ENCODE assay signal across 23 mouse cellular contexts in genomic region chr12:84944150-84944812, GRCm38 (mm10). TPM values are rescaled to one million over a fixed set of nuclear protein-coding genes. Genes with fewer than 3 reads are reported as not detected.
DNase-seq lines count a peak whose midpoint lies in the region; ATAC-seq and TF ChIP-seq lines count a peak whose summit lies in the region.
"Had no signal": no experiment of that assay in that cellular context is flagged by ENCODE, and none has a peak within 500 bp of the region (broad histone marks: within the 10 kb centered on the region; RNA-seq: fewer than 3 reads in every experiment).

No protein-coding gene starts in this region.

- ATAC-seq in heart, embryonic 12.5 days (ENCODE audit: insufficient number of reproducible peaks, low FRiP score) = no peak
- no peak for ATAC-seq in heart, embryonic 11.5 days (replicated peaks; ENCODE audit: insufficient number of reproducible peaks, low FRiP score, low TSS enrichment)
- ATAC-seq in G1E (ENCODE audit: extremely low read depth, insufficient number of reproducible peaks, low FRiP score, poor library complexity, severe bottlenecking) = peak; percentile 57
- peak; percentile 56; the same call in 1 of the 2 replicates for ATAC-seq in common myeloid progenitor, adult 5-6 weeks (replicated peaks; ENCODE audit: low read depth, poor library complexity, severe bottlenecking)
- ATAC-seq in liver, embryonic 14.5 days (ENCODE audit: insufficient read depth) = peak; percentile 64; the same call in 1 of the 2 replicates
- ATAC-seq in midbrain, postnatal 0 days (ENCODE audit: low FRiP score) = no peak
- ATAC-seq: activated CD4-positive, CD25-positive, alpha-beta regulatory T cell, adult 4 months; CD4-positive, CD25-positive, alpha-beta regulatory T cell, adult 4 months; forebrain, embryonic 15.5 days; intestine, postnatal 0 days had no signal

- no peak for DNase-seq in G1E (ENCODE audit: low spot score)
- no peak for DNase-seq in liver, embryonic 14.5 days (ENCODE audit: low read depth in 3 of 3, low spot score in 3 of 3)
- no peak for DNase-seq in midbrain, postnatal 0 days (ENCODE audit: low spot score)
- DNase-seq in kidney, adult 9 months = no peak
- DNase-seq in cerebellum, adult 9-10 months = no peak
- DNase-seq: adrenal gland, adult 8-10 months; cerebellum, adult 18-20 months; cerebellum, postnatal 36 days; gastrocnemius, postnatal 10 days; lung, postnatal 10 days; thymus, adult 18-20 months; thymus, postnatal 4 days had no signal

- peak; percentile 66 for TF ChIP-seq EP300 in liver, embryonic 14.5 days (IDR thresholded peaks at IDR 0.05; ENCODE audit: low read depth)

- H3K9ac ChIP-seq in heart, embryonic 12.5 days = no peak overlapping the region
- H3K9ac ChIP-seq in heart, embryonic 11.5 days (ENCODE audit: low read depth, low read length) = no peak overlapping the region
- H3K9ac ChIP-seq in liver, embryonic 14.5 days (replicated peaks) = no peak overlapping the region
- no peak overlapping the region for H3K9ac ChIP-seq in midbrain, postnatal 0 days (replicated peaks; ENCODE audit: low read length, poor library complexity, severe bottlenecking)
- H3K9ac ChIP-seq: embryonic facial prominence, embryonic 15.5 days; forebrain, embryonic 15.5 days; hindbrain, embryonic 12.5 days; midbrain, embryonic 12.5 days had no signal

- no peaks in the 10 kb centered on the region for H3K27me3 ChIP-seq in heart, embryonic 12.5 days (replicated peaks)
- H3K27me3 ChIP-seq in heart, embryonic 11.5 days (ENCODE audit: control insufficient read depth, insufficient read depth, low read length) = no peaks in the 10 kb centered on the region
- no peaks in the 10 kb centered on the region for H3K27me3 ChIP-seq in G1E (ENCODE audit: insufficient read depth, low read length)
- no peaks in the 10 kb centered on the region for H3K27me3 ChIP-seq in liver, embryonic 14.5 days (ENCODE audit: control insufficient read depth, insufficient read depth, low read length)
- H3K27me3 ChIP-seq in midbrain, postnatal 0 days (ENCODE audit: insufficient read depth, low read length) = no peaks in the 10 kb centered on the region
- H3K27me3 ChIP-seq: embryonic facial prominence, embryonic 15.5 days; forebrain, embryonic 15.5 days; hindbrain, embryonic 12.5 days; midbrain, embryonic 12.5 days had no signal

- 40% methylated on average over 4 of the region's 4 CpGs for WGBS in heart, embryonic 12.5 days
- 57% methylated on average over 4 of the region's 4 CpGs for WGBS in heart, embryonic 11.5 days (ENCODE audit: insufficient replicate concordance)
- 23% methylated on average over 4 of the region's 4 CpGs for WGBS in liver, embryonic 14.5 days (ENCODE audit: insufficient replicate concordance)
- 89% methylated on average over 4 of the region's 4 CpGs for WGBS in midbrain, postnatal 0 days

- peaks cover 53% of the 10 kb centered on the region for H3K36me3 ChIP-seq in heart, embryonic 12.5 days
- H3K36me3 ChIP-seq in heart, embryonic 11.5 days (ENCODE audit: control insufficient read depth, insufficient read depth, low read length) = peaks cover 14% of the 10 kb centered on the region
- peaks cover 94% of the 10 kb centered on the region for H3K36me3 ChIP-seq in G1E (replicated peaks)
- H3K36me3 ChIP-seq in liver, embryonic 14.5 days (replicated peaks; ENCODE audit: control insufficient read depth, insufficient read depth, low read depth) = peaks cover 56% of the 10 kb centered on the region
- peaks cover 49% of the 10 kb centered on the region for H3K36me3 ChIP-seq in midbrain, postnatal 0 days (ENCODE audit: insufficient read depth, low read length)

- peak overlapping the region; percentile 2; the same call in 1 of the 2 replicates for H3K27ac ChIP-seq in heart, embryonic 12.5 days (ENCODE audit: poor library complexity, severe bottlenecking)
- H3K27ac ChIP-seq in heart, embryonic 11.5 days (ENCODE audit: low read depth, low read length) = no peak overlapping the region
- H3K27ac ChIP-seq in liver, embryonic 14.5 days = no peak overlapping the region
- no peak overlapping the region for H3K27ac ChIP-seq in midbrain, postnatal 0 days (ENCODE audit: low read depth, low read length)
- H3K27ac ChIP-seq: embryonic facial prominence, embryonic 15.5 days; forebrain, embryonic 15.5 days; hindbrain, embryonic 12.5 days; kidney, postnatal 0 days; midbrain, embryonic 12.5 days had no signal

- H3K4me3 ChIP-seq in heart, embryonic 12.5 days = no peak overlapping the region
- no peak overlapping the region for H3K4me3 ChIP-seq in heart, embryonic 11.5 days (ENCODE audit: low read depth, low read length)
- H3K4me3 ChIP-seq in G1E (ENCODE audit: low read depth, low read length) = no peak overlapping the region
- no peak overlapping the region for H3K4me3 ChIP-seq in liver, embryonic 14.5 days (ENCODE audit: insufficient read depth in 1 of 2, low read depth in 2 of 2, low read length in 2 of 2)
- no peak overlapping the region for H3K4me3 ChIP-seq in midbrain, postnatal 0 days (ENCODE audit: low read depth, low read length)
- H3K4me3 ChIP-seq: embryonic facial prominence, embryonic 15.5 days; forebrain, embryonic 15.5 days; hindbrain, embryonic 12.5 days; midbrain, embryonic 12.5 days had no signal

- H3K9me3 ChIP-seq in heart, embryonic 12.5 days (replicated peaks) = no peaks in the 10 kb centered on the region
- no peaks in the 10 kb centered on the region for H3K9me3 ChIP-seq in heart, embryonic 11.5 days (replicated peaks; ENCODE audit: control insufficient read depth, low read length)
- no peaks in the 10 kb centered on the region for H3K9me3 ChIP-seq in G1E (replicated peaks)
- H3K9me3 ChIP-seq in liver, embryonic 14.5 days (ENCODE audit: control insufficient read depth, low read length) = no peaks in the 10 kb centered on the region
- no peaks in the 10 kb centered on the region for H3K9me3 ChIP-seq in midbrain, postnatal 0 days (ENCODE audit: low read length)
- H3K9me3 ChIP-seq: embryonic facial prominence, embryonic 15.5 days; forebrain, embryonic 15.5 days; hindbrain, embryonic 12.5 days; midbrain, embryonic 12.5 days had no signal

- TF ChIP-seq CTCF in G1E (IDR thresholded peaks at IDR 0.05; ENCODE audit: low read depth, low read length) = no peak
- no peak for TF ChIP-seq CTCF in liver, embryonic 14.5 days (IDR thresholded peaks at IDR 0.05; ENCODE audit: low read depth)
- TF ChIP-seq CTCF in midbrain, postnatal 0 days (IDR thresholded peaks at IDR 0.05) = no peak

- no peak overlapping the region for H3K4me2 ChIP-seq in heart, embryonic 12.5 days
- no peak overlapping the region for H3K4me2 ChIP-seq in heart, embryonic 11.5 days
- no peak overlapping the region for H3K4me2 ChIP-seq in liver, embryonic 14.5 days (ENCODE audit: low read depth)
- no peak overlapping the region for H3K4me2 ChIP-seq in midbrain, postnatal 0 days (ENCODE audit: low read depth, low read length, poor library complexity, severe bottlenecking)
- H3K4me2 ChIP-seq: embryonic facial prominence, embryonic 15.5 days; forebrain, embryonic 15.5 days; hindbrain, embryonic 12.5 days; midbrain, embryonic 12.5 days had no signal

- H3K4me1 ChIP-seq in heart, embryonic 12.5 days (replicated peaks) = peaks cover 37% of the 10 kb centered on the region
- H3K4me1 ChIP-seq in heart, embryonic 11.5 days (ENCODE audit: control insufficient read depth, insufficient read depth, low read length) = peaks cover 12% of the 10 kb centered on the region; the same call in 1 of the 2 replicates
- peaks cover 34% of the 10 kb centered on the region for H3K4me1 ChIP-seq in G1E (ENCODE audit: insufficient read depth, low read depth, low read length)
- H3K4me1 ChIP-seq in liver, embryonic 14.5 days (replicated peaks; ENCODE audit: control insufficient read depth in 2 of 2, insufficient read depth in 2 of 2, low read length in 1 of 2) = peaks cover 3 to 21% of the 10 kb centered on the region in 2 experiments; a peak in 2 of 4 replicates
- no peaks in the 10 kb centered on the region for H3K4me1 ChIP-seq in midbrain, postnatal 0 days (ENCODE audit: insufficient read depth, low read length)
- H3K4me1 ChIP-seq: embryonic facial prominence, embryonic 15.5 days; forebrain, embryonic 15.5 days; hindbrain, embryonic 12.5 days; midbrain, embryonic 12.5 days had no signal

RNA-seq across cellular contexts. Expression of gene Fcf1, which starts 26.4 kb away (rescaled TPM):
- 79.4 and 80.3 TPM in 2 replicates for polyA plus RNA-seq in heart, embryonic 12.5 days (2016; fragmentation: Nextera tagmentation; extraction: Ambion mirVana)
- polyA plus RNA-seq in heart, embryonic 11.5 days (2014; fragmentation: Nextera tagmentation; extraction: Ambion mirVana) = 92.3 and 102 TPM in 2 replicates
- total RNA-seq in G1E (2014; fragmentation: Nextera tagmentation) (81.6 and 91.3 TPM in 2 replicates), G1E (2017) (236 and 288 TPM in 2 replicates)
- polyA plus RNA-seq in G1E (2012) = 20.8 and 30.0 TPM in 2 replicates
- total RNA-seq in common myeloid progenitor, adult 5-6 weeks (2017) = 121 and 151 TPM in 2 replicates
- 45.8 and 86.1 TPM in 2 replicates for polyA plus RNA-seq in liver, embryonic 14.5 days (2012; rRNA removed)
- 102 and 111 TPM in 2 replicates for polyA plus RNA-seq in liver, embryonic 14.5 days (2014; fragmentation: Nextera tagmentation; extraction: Ambion mirVana)
- total RNA-seq in midbrain, postnatal 0 days (2014; rRNA removed) = 17.9 and 28.6 TPM in 2 replicates
- polyA plus RNA-seq in midbrain, postnatal 0 days (2015; fragmentation: Nextera tagmentation; extraction: Ambion mirVana) = 62.9 and 64.3 TPM in 2 replicates

RNA-seq across cellular contexts. Expression of gene Arel1, which starts 26.4 kb away (rescaled TPM):
- 14.4 and 15.4 TPM in 2 replicates for polyA plus RNA-seq in heart, embryonic 12.5 days (2016; fragmentation: Nextera tagmentation; extraction: Ambion mirVana)
- polyA plus RNA-seq in heart, embryonic 11.5 days (2014; fragmentation: Nextera tagmentation; extraction: Ambion mirVana) = 13.1 and 16.1 TPM in 2 replicates
- 125 and 130 TPM in 2 replicates for total RNA-seq in G1E (2014; fragmentation: Nextera tagmentation)
- 122 and 124 TPM in 2 replicates for total RNA-seq in G1E (2017)
- 7.4 and 12.7 TPM in 2 replicates for polyA plus RNA-seq in G1E (2012)
- 26.7 and 29.2 TPM in 2 replicates for total RNA-seq in common myeloid progenitor, adult 5-6 weeks (2017)
- polyA plus RNA-seq in liver, embryonic 14.5 days (2012; rRNA removed) = 15.4 and 16.1 TPM in 2 replicates
- 14.8 and 17.4 TPM in 2 replicates for polyA plus RNA-seq in liver, embryonic 14.5 days (2014; fragmentation: Nextera tagmentation; extraction: Ambion mirVana)
- total RNA-seq in midbrain, postnatal 0 days (2014; rRNA removed) = 101 and 104 TPM in 2 replicates
- polyA plus RNA-seq in midbrain, postnatal 0 days (2015; fragmentation: Nextera tagmentation; extraction: Ambion mirVana) = 31.7 and 33.8 TPM in 2 replicates

RNA-seq across cellular contexts. Expression of gene Ylpm1, which starts 51.8 kb away (rescaled TPM):
- 21.1 and 24.3 TPM in 2 replicates for polyA plus RNA-seq in heart, embryonic 12.5 days (2016; fragmentation: Nextera tagmentation; extraction: Ambion mirVana)
- polyA plus RNA-seq in heart, embryonic 11.5 days (2014; fragmentation: Nextera tagmentation; extraction: Ambion mirVana) = 28.5 and 30.4 TPM in 2 replicates
- total RNA-seq in G1E (2014; fragmentation: Nextera tagmentation) = 148 and 153 TPM in 2 replicates
- total RNA-seq in G1E (2017) = 60.8 and 61.7 TPM in 2 replicates
- polyA plus RNA-seq in G1E (2012) = 65.5 and 77.0 TPM in 2 replicates
- 110 and 112 TPM in 2 replicates for total RNA-seq in common myeloid progenitor, adult 5-6 weeks (2017)
- 6.4 and 9.8 TPM in 2 replicates for polyA plus RNA-seq in liver, embryonic 14.5 days (2012; rRNA removed)
- 8.3 and 9.7 TPM in 2 replicates for polyA plus RNA-seq in liver, embryonic 14.5 days (2014; fragmentation: Nextera tagmentation; extraction: Ambion mirVana)
- 43.2 and 70.1 TPM in 2 replicates for total RNA-seq in midbrain, postnatal 0 days (2014; rRNA removed)
- 23.0 and 29.2 TPM in 2 replicates for polyA plus RNA-seq in midbrain, postnatal 0 days (2015; fragmentation: Nextera tagmentation; extraction: Ambion mirVana)

Comparison
In these comparisons a context has a peak if more than half of its experiments do, and no peak if none do; other contexts are left out.
1. ATAC-seq: peak in G1E (single experiment), common myeloid progenitor, adult 5-6 weeks (single experiment) and liver, embryonic 14.5 days (single experiment); none in heart, embryonic 12.5 days (single experiment), heart, embryonic 11.5 days (single experiment) and midbrain, postnatal 0 days (single experiment).